Mouse (Mus musculus): ENCODE data around the gene Rxfp2.

Gene Rxfp2

DNA sequence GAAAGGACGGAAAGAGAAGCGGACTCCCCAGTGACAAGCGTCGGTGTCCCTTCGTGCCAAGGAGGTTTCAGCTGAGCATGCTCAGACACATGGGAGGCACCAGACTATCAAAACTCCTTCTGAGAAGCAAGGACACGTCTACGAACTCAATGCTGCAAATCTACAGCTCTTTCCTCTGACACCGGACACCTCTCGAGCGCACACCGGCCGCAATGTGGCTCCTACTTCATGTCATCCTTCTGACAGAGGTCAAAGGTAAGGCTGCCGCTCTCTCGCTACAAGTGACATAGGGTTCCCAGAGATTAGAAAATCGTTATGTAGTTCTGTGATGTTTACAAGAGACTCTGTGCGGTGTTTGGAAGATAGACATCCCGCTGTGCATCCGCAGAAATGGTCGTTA is at the start of gene Rxfp2:
Gene Rxfp2, plus strand, starts transcription at position 20 of the 400 bp plus-strand sequence.
- no peak for DNase-seq

DNA sequence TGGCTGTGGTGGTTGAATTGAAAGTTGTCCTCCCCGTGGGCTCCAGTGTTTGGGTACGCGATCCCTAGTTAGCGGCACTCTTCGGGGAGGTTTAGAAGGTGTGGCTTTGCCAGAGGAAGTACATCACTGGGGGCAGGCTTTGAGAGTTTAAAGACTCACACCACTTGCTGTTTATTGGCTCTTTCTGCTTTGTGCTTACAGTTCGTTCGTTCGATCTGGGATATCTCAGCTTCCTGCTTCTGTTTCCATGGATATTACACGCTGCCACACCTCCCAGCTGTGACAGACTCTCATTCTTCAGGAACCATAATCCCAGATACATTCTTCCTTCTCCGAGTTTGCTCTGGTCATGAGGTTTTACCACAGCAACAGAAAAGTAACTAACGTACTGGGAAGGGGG is 48.2 kb upstream of the Rxfp2 start:
- no peak for DNase-seq

DNA sequence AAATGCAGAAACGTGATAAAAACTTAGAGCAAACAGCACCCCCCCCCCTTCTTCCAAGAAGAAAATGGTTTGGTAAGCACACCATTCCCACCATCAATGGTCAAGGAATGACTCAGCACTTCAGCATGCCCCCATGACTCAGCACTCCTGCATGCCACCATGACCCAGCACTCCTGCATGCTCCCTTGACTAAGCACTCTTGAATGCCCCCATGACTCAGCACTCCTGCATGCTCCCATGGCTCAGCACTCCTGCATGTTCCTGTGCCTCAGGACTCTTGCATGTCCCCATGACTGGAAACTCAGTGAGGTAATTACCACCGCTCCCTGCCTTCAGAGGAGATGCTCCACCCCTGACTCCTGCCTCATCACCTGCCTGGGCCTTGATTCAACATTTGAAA is 41.4 kb upstream of the Rxfp2 start:
- DNase-seq: no peak

DNA sequence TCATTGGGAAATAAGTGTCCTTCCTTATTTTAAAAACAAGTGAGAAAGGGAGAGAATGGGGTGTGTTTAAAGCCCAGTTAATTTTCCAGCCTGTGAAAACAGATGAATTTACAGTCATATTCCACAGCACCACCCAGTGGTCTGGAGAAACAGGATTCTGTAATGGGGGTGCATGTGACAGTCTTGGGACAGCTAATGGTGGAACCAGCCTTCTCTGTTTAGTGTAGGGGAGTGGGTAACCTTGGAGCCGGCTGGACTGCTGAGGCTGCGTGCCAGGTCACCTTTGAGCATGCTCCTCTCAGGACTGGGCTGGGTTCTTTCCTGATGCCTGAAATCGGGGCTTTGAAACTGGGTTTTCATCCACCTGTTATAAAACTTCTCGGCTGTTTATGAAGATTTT is 34.9 kb upstream of the Rxfp2 start:
- no peak for DNase-seq

DNA sequence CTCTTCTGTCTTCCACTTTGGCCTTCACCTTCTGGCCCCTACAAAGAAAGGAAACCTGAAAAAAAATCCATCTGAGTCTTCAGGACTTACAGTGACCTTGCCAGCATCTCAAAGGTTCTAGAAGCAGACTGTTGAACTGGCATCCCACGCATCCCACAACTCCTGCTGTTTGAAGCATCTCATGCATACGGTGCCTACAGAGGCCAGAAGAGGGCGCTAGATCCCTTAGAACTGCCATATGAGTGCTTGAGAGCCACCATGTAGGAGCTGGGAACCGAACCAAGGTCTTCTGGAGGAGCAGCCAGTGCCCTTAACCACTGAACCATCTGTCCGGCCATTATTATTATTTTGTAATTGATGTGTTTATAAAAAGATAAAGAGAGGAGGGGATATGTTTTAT is 23.9 kb upstream of the Rxfp2 start:
- no peak for DNase-seq

DNA sequence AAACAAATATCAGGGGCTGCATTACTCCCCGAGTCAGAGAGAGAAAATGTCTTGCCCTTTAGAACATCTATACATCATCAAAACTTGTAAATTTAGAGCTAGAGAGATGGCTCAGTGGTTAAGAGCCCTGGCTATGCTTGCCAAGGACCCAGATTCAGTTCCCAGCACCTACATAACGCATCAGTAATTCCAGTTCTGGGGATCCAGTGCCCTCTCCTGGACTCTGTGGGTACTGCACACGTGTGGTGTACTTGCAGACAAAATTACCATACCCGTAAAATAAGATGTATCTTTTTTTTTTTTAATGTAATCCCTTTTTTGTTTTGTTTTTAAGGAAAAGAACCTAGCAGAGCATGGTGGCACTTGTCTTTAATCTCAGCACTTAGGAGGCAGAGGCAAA is 21.9 kb upstream of the Rxfp2 start:
- no peak for DNase-seq

DNA sequence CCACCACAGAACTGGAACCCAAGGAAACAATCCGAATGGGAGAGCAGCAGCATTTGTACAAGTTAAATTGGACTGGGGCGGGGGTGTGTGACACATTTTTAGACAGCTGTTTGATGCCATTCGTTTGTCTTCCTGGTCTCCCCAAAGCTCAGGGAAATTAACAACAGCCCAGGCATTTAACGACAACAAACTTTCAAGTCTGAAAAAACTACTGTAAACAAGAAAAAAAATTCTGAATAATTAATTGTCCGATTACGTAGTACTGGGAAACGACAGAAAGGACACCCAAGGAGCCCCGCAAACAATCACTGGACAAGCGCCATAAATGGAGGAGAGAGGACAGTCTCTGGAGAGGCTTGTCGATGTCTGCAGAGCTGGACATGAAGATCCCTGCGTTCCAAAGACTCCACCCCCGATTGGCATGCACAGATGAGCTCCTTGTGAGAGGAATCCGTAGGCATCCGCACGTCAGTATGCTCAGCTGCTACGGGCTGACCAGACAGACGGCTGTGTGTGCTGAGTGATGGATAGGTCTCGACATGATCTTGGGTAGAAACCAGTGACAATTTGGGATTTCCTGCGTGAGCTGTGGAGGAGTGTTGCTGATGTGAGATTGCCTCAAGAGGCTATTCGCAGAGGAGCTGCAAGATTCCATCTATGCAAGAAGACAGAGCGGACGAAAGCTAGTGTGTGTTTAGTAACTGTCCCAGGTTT is 21.0 kb upstream of the Rxfp2 start:
- DNase-seq: no peak

DNA sequence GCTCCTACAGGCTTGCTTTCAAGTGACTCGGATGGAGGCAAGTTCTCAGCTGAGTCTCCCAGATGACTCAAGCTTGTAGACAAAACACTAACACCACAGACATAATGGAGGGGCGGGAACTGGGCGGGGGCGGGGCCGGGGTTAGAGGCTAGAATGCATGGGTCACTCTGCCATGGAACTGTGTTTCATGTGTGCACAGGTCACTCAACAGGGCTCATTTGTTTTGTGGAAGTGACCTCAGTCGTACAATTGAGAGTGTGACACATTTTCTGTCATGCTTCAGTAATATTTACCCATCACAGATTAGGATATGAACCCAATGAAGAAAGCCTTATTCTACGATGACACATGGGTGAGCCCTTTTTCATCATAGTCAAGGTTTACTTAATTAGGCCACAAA is 20.2 kb upstream of the Rxfp2 start:
- DNase-seq: no peak

DNA sequence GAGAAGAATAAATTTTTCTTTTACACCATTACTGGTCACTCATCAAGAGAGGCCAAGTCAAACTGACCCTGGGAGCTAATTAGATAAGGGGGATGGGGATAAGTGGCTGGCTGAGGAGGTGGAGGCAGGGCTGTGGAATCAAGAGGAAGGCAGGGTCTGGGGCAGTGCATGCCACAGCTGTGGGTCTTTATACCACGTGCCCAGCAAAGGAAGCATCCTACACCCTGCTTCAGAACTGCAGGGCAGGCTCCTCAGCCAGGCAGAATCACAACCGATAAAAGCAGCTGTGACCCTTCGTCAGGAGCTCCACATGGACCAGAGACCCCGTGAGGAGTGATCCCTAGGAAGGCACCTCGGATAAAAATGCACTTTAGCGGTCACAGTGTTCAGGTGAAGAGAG is 13.1 kb upstream of the Rxfp2 start:
- no peak for DNase-seq

DNA sequence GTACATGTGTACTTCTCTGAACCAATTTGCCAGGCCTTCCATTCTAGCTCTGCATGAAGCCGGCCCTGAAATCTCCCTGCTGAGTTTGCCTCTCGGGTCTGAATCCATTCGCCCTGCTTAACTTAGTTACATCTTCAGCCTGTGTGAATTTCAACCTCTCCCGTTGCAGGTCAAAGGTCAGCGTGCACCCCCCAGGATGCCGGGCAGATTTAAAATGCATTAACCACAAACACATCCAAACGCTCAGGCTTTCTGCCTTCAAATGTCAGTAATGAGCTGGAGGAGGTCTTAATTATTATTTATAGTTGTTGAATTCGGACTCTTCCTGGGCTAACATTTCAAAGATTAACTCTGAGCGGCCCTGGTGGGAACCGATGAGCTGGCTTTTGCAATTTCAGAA is 1.6 kb upstream of the Rxfp2 start:
- no peak for DNase-seq

DNA sequence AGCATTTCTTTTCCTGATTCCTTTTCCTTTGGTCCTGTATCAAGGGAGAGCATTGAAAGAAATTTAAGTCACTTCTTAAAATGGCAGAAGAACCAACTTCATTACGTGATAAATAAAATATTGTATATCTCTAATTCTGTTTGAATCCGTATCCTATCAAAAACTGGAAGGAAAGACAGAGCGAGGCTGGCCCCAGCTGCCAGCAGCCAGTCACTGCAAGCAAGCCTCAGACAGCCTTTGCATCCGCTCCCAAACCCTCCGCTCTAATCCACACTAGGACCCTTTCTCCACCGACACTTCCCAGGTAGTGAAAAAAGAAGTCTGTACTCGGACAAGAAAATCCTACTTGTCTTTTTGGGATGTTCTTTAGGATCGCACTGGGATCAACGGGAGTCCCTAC is 803 bp upstream of the Rxfp2 start:
- DNase-seq: no peak

DNA sequence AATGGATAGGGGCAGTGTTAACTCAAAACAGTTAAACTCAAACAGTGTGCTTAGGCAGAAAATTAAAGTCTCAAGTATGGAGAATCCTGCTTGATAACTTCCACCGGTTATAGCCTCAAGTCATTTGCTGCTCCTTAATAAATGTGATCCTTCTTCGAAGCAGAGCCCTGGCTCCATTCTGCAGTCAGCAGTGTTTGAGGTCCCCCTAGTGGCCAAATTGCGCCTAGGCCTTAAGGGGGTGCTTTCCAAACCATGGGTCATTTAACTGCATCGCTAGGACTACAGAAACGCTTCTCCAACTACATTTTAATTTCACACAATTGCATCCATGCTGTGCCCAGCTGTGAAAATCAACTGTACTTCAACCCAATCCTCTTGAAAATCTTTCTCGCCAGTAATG is 2.4 kb downstream of the Rxfp2 start:
- peak; percentile 30 for DNase-seq

DNA sequence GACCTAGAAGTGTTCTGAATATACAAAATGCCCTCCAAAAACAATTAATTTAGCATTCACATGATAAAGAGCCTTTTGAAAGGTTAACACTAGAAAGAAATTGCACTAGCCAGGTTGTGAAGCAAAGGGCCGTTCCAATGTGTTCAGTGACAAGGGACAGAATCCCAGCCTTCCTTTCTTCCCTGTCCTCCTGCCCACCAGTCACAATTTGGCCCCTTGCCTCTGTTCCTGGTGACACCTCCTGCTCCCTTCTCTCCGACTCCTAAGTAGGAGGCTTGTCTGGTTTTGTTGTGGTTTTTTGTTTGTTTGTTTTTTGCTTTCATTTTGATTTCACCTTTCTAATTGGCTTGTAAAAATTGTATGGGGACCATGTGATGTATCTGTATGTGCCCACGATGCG is 3.3 kb downstream of the Rxfp2 start:
- DNase-seq: no peak

DNA sequence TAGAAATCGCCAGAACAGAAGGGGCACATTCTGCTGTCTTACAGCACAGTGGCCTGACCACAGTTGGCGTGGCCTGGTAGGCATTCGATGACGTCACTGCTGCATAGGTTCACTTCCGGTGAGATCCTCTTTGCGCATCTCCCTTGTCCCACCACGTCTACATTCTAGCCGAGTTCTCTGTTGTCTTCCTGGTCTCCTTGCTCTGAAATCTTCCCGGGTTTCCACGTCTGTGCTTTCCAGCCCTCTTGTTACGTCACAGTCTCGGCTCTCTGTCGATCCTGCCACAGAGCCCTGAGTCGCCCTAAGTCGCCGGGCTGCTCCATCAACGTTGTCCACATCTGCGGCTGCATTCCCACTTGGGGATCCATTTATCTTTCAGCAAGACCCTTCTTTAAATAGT is 4.1 kb downstream of the Rxfp2 start:
- DNase-seq: no peak

DNA sequence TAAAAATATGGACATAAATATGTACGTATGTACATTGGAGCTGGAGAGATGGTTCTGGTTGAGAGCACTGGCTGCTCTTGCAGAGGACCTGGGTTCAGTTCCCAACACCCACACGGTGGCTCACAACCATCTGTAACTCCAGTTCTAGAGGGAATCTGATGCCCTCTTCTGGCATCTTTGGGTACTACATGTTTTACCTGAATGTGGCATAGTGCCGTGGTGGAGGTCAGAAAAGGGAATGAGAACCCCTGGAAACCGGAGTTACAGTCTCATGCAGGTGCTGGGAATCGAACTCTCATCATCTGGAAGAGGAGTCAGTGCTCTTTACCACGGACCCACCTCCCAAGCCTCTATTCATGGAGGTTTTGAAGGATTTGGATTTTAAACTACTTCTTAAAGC is 5.0 kb downstream of the Rxfp2 start:
- DNase-seq: no peak

DNA sequence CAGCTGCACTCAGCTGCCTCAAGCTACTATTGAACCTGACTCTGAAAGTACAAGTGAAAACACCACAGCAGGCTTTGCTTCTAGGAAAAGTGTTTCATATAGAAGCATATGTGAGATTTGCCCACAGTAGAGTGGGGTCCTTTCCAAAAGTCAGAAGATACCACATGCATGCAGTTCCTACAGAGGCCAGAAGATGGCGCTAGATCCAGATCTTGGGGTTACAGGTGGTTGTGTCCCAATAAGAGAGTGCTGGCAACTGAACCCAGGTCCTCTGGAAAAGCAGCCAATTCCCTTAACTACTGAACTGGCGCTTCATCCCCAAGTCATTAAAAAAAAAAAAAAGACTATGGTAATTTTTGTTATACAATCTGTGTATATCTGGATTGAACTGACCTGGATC is 5.7 kb downstream of the Rxfp2 start:
- DNase-seq: no peak

DNA sequence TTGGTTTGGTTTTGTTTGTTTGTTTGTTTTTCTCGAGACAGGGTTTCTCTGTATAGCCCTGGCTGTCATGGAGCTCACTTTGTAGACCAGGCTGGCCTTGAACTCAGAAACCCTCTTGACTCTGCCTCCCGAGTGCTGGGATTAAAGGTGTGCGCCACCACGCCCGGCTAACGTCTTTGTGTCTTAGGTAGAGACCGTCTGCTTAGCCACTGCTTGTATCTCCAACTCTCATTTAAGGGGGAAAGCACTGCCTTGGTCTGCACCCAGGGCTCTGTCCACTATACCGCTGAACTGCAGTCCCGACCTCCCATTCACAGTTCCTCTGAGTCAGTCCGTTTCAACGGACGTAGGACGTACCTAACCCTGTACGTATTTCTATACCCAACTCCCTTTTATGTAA is 6.4 kb downstream of the Rxfp2 start:
- no peak for DNase-seq

DNA sequence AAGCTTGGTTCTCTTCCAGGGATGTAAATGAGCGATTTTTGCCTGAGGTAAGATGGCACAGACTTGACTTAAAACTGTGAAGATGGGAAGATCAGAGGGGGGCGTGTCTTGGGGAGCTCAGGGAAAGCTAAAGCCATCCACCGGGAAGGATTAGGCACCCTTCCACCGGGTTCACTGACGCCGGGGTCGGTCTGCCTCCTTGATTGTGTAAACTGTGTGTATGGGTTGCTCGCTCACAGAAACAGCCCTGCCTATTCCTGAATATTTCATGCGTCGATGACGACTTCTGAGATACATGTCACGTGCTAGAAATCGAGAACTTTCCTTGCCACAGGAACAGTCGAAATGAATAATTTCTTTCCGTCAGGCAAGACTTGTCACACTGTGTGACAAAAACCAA is 6.9 kb downstream of the Rxfp2 start:
- DNase-seq: no peak

DNA sequence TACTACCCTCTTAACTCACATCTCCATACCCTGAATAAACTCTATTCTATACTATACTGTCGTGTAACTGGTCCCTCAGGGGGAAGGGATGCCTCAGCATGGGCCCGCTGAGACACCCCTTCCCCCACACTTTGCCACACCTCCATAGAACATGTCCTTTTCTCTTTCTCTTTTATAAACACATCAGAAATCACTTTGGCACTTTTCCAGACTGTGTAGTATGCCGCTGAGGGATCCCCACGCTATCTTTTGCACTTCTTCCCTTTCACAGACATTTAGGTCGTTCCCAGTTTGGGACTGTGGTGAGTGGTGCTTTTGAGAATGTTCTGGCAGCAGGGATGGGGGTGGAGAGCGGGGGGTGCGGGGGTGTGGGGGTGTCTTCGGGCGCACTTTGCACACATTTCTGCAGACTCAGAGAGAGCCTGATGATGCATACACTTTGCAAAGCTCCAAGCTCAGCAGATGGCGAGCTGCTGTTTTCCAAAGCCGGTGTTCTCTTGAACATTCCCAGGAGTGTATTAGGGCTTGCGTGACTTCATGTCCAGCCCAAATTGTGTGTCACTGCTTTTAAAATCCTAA is 8.1 kb downstream of the Rxfp2 start:
- DNase-seq: no peak

DNA sequence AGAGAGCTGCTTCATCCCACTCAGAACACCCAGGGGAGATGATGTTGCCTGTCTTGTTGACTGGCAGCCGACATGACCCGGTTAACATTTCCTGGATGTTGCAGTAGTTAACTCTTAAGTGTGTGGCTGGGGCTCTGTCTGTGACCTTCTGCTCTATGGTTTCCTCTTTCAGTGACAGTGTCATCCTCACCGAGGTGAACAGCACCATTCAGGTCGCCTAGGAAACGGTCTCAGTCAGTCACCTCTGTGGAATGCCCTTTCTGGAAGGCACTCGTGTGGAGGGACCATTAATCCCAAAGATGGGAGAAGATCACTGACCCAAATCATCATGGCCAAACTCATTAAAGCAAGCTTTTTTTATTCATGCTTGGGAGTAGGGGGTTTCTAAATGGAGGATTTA is 12.7 kb downstream of the Rxfp2 start:
- no peak for DNase-seq

DNA sequence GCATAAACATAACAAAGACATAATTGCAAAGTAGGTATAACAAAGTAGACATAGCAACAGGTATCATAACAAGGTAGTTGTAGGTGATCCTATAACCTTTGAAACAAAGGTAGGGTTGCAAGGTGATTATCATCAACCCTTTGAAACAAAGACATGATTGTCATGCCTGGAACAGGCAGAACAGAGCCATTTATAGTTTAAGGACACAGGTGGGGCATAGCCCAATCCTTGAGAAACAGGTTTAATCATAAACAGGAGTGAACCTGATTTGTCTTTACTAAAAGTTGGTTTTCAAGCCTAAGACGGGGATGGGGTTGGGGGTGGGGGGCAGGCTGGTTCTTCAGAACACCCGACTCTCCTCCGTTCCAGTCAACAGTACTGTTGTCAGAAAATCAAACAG is 13.2 kb downstream of the Rxfp2 start:
- no peak for DNase-seq

DNA sequence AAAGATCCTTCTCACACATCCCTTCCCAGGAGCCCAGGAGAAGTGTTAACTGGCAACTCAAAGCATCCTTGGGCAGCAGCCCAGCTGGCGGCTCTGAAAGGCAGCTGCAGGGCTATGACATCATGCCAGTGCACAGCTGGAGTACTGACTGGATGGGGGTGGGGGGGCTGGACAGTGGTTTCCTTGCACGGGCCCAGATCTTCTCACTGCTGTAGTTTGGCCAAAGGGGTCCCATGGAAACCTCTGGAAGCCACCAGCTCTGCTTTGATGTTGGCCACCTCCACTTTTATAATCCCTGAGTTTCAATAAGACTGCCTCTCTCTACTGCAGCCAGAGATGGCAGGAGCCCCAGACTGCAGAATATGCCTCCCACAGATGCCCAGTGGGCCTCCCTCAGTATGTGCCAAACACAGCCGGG is 13.6 kb downstream of the Rxfp2 start:
- no peak for DNase-seq

DNA sequence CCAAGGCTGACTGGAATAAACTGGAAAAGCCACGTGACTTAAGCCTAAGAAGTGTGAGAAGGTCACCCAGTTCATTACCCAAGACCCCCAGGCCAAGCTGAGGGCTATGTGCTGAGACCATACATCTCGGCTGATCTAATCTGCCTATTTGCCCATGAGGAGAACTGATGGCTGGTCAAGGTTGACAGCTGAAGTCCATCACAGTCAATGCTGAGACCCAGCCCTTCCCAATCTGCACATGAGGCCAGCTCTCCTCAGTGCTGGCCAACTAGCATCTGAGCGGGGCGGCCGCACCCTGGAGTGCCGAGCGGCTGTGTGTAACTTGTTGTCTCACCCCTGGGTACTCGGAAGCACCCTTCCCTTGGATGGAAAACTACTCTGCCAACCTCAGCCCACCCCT is 17.8 kb downstream of the Rxfp2 start:
- DNase-seq: no peak

DNA sequence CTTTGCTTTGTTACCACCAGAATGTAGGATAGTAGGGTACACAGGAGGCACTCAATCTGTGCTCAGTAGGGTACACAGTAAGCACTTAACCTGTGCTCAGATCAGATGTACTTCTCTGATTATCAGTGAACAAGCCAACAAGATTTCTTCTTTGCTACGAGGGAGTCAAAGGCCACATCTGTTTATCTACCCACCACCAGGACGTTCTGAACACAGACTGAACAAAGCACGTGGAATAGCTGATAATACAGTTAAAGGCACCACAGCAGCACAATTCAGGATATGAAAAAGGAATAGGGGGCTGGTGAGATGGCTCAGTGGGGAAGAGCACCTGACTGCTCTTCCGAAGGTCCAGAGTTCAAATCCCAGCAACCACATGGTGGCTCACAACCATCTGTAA is 18.4 kb downstream of the Rxfp2 start:
- DNase-seq: no peak

DNA sequence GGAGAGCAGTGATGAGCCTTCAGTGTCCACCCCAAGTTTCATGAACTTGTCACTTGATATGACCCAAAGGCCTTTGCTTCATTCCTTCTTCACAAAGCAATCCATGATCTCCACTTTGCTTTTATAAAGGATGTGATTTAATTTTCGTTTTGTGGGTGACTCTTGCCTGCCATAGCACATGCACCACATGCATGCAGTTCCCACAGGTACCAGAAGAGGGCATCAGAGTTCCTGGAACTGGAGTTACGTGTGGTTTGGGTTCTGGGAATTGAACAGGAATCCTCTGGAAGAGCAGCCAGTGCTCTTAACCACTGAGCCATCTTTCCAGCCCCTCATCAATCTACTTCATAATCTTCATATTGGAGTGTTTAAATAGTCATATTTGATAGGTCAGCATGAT is 26.1 kb downstream of the Rxfp2 start:
- no peak for DNase-seq
